Mouse (Mus musculus) MEL (cell line): ENCODE measurements around the gene Ablim1. TPM values are rescaled to one million over a fixed set of nuclear protein-coding genes. Genes with fewer than 3 reads are reported as not detected.

ENCODE experiments used
- DNase-seq: peaks from one replicate; pipeline ENCODE4 v3.0.0; 2011; ENCODE audit warnings: low read depth, low spot score
- H3K27ac ChIP-seq: 2 replicates; pipeline ENCODE4 v1.5.1; 2012; ENCODE audit warnings: low read depth, mild to moderate bottlenecking, control low read depth, low read length, moderate library complexity; ENCODE audit not compliant: control insufficient read depth
- H3K27me3 ChIP-seq, 2 experiments: fragments of 150-350 bp in 1 of 2; sonication (generic) in 1 of 2; 2 replicates each; pipeline ENCODE4 v1.6.1; 2012; ENCODE audit warnings: low read length in 2 of 2, mild to moderate bottlenecking in 2 of 2, improper control_type of control experiment in 1 of 2, moderate library complexity in 1 of 2; ENCODE audit not compliant: insufficient read depth in 2 of 2, control insufficient read depth in 1 of 2
- H3K36me3 ChIP-seq, 2 experiments: 2 replicates each; pipeline ENCODE4 v1.6.1; 2012 to 2014; ENCODE audit warnings: low read length in 2 of 2, improper control_type of control experiment in 1 of 2, inconsistent platforms in 1 of 2, mild to moderate bottlenecking in 1 of 2; ENCODE audit not compliant: insufficient read depth in 2 of 2, control insufficient read depth in 1 of 2
- H3K4me1 ChIP-seq, 2 experiments: fragments of 150-350 bp in 1 of 2; sonication (generic) in 1 of 2; 2 replicates each; pipeline ENCODE4 v1.6.1; 2012; ENCODE audit warnings: low read length in 2 of 2, improper control_type of control experiment in 1 of 2, mild to moderate bottlenecking in 1 of 2; ENCODE audit not compliant: insufficient read depth in 2 of 2, control insufficient read depth in 1 of 2
- H3K4me3 ChIP-seq, 2 experiments: fragments of 150-350 bp in 1 of 2; sonication (generic) in 1 of 2; 2 replicates each; pipeline ENCODE4 v1.5.1; 2012; ENCODE audit warnings: low read depth in 2 of 2, low read length in 2 of 2, mild to moderate bottlenecking in 2 of 2, moderate library complexity in 2 of 2, control low read depth in 1 of 2, improper control_type of control experiment in 1 of 2; ENCODE audit not compliant: control insufficient read depth in 1 of 2, insufficient read depth in 1 of 2
- H3K79me2 ChIP-seq: 2 replicates; pipeline ENCODE4 v1.6.1; 2012; ENCODE audit warnings: mild to moderate bottlenecking, low read length, moderate library complexity; ENCODE audit not compliant: control insufficient read depth, poor library complexity, insufficient read depth
- H3K9ac ChIP-seq: 2 replicates; pipeline ENCODE4 v1.6.1; 2012; ENCODE audit warnings: low read depth, mild to moderate bottlenecking, control low read depth, low read length, moderate library complexity; ENCODE audit not compliant: control insufficient read depth, poor library complexity, severe bottlenecking
- H3K9me3 ChIP-seq: fragments of 150-350 bp; sonication (generic); replicated peaks from 2 replicates; pipeline ENCODE4 v1.6.1; 2012; ENCODE audit warnings: mild to moderate bottlenecking, low read length, improper control_type of control experiment, moderate library complexity; ENCODE audit not compliant: insufficient read depth
- BHLHE40 ChIP-seq: IDR thresholded peaks from 2 replicates; pipeline ENCODE4 v1.6.1; 2012; ENCODE audit warnings: low read depth, mild to moderate bottlenecking, inconsistent platforms, low read length, improper control_type of control experiment, borderline replicate concordance
- CHD1 ChIP-seq: IDR thresholded peaks from 2 replicates; pipeline ENCODE4 v1.6.1; 2012; ENCODE audit warnings: low read depth, mild to moderate bottlenecking, inconsistent platforms, low read length, improper control_type of control experiment
- ELF1 ChIP-seq: IDR thresholded peaks from 2 replicates; pipeline ENCODE4 v1.6.1; 2014; ENCODE audit warnings: low read depth, mild to moderate bottlenecking, inconsistent platforms, low read length, improper control_type of control experiment, moderate library complexity
- EP300 ChIP-seq, 2 experiments: IDR thresholded peaks; 2 replicates each; pipeline ENCODE4 v1.6.1; 2011; ENCODE audit warnings: improper control_type of control experiment in 2 of 2, low read length in 2 of 2, low read depth in 1 of 2, mild to moderate bottlenecking in 1 of 2
- ETS1 ChIP-seq: IDR thresholded peaks from 2 replicates; pipeline ENCODE4 v1.6.1; 2012; ENCODE audit warnings: low read depth, mild to moderate bottlenecking, inconsistent platforms, low read length, improper control_type of control experiment, moderate library complexity
- HCFC1 ChIP-seq: IDR thresholded peaks from 2 replicates; pipeline ENCODE4 v1.6.1; 2012; ENCODE audit warnings: low read depth, mild to moderate bottlenecking, inconsistent platforms, low read length, improper control_type of control experiment, moderate library complexity
- JUND ChIP-seq: IDR thresholded peaks from 2 replicates; pipeline ENCODE4 v1.6.1; 2011; ENCODE audit warnings: low read depth, mild to moderate bottlenecking, improper control_type of control experiment, low read length
- KAT2A ChIP-seq: conservative IDR thresholded peaks from 2 replicates; pipeline ENCODE4 v1.6.1; 2012; ENCODE audit warnings: low read depth, low read length, improper control_type of control experiment, inconsistent platforms
- MAFK ChIP-seq: IDR thresholded peaks from 2 replicates; pipeline ENCODE4 v1.6.1; 2011; ENCODE audit warnings: low read depth, mild to moderate bottlenecking, low read length, improper control_type of control experiment, borderline replicate concordance
- MAX ChIP-seq: IDR thresholded peaks from 2 replicates; pipeline ENCODE4 v1.6.1; 2011; ENCODE audit warnings: low read length, improper control_type of control experiment
- NELFE ChIP-seq: IDR thresholded peaks from 2 replicates; pipeline ENCODE4 v1.6.1; 2011; ENCODE audit warnings: low read depth, low read length, improper control_type of control experiment
- NRF1 ChIP-seq: IDR thresholded peaks from 2 replicates; pipeline ENCODE4 v1.6.1; 2014; ENCODE audit warnings: low read depth, mild to moderate bottlenecking, inconsistent platforms, low read length, improper control_type of control experiment, moderate library complexity; ENCODE audit not compliant: poor library complexity, insufficient read depth, severe bottlenecking
- POLR2AphosphoS2 ChIP-seq: IDR thresholded peaks from 2 replicates; pipeline ENCODE4 v1.6.1; 2011; ENCODE audit warnings: low read length, improper control_type of control experiment
- POLR2AphosphoS5 ChIP-seq: IDR thresholded peaks from 2 replicates; pipeline ENCODE4 v1.6.1; 2012; ENCODE audit warnings: low read depth, borderline replicate concordance, mild to moderate bottlenecking, inconsistent platforms, low read length, moderate library complexity, mixed read lengths
- TCF12 ChIP-seq: IDR thresholded peaks from 2 replicates; pipeline ENCODE4 v1.6.1; 2014; ENCODE audit warnings: low read depth, mild to moderate bottlenecking, inconsistent platforms, low read length, improper control_type of control experiment, moderate library complexity
- ZC3H11A ChIP-seq: IDR thresholded peaks from 2 replicates; pipeline ENCODE4 v1.6.1; 2012; ENCODE audit warnings: low read depth, mild to moderate bottlenecking, inconsistent platforms, low read length, improper control_type of control experiment
- ZKSCAN1 ChIP-seq: IDR thresholded peaks from 2 replicates; pipeline ENCODE4 v1.6.1; 2012; ENCODE audit warnings: low read depth, mild to moderate bottlenecking, inconsistent platforms, low read length, improper control_type of control experiment, moderate library complexity
- ZNF384 ChIP-seq: IDR thresholded peaks from 2 replicates; pipeline ENCODE4 v1.6.1; 2012; ENCODE audit warnings: low read depth, mild to moderate bottlenecking, inconsistent platforms, low read length, improper control_type of control experiment
- polyA plus RNA-seq, 2 experiments: library from polyadenylated mRNA; stranded (reverse) in 1 of 2; unstranded in 1 of 2; fragments of >175 nt in 1 of 2; fragments of >200 nt in 1 of 2; gene quantifications; 2 replicates each; pipeline versions ENCODE4 v1.2.1 to v1.2.4; 2012; ENCODE audit warnings: low replicate concordance in 2 of 2, low read depth in 1 of 2; ENCODE audit not compliant: insufficient read length in 2 of 2, insufficient read depth in 1 of 2, missing spikeins in 1 of 2
- total RNA-seq: library from RNA; depleted of rRNA; stranded (reverse); fragments of 300-350 nt; gene quantifications from 2 replicates; pipeline ENCODE4 v1.2.3, GENCODE M21; 2012

The Ablim1 gene
- total and polyA plus RNA-seq, 3 experiments, result not detected

GRCm38 (mm10) chr19:57237534-57237933 lies 77.2 kb downstream of the Ablim1 start:
- H3K36me3 ChIP-seq, result no peaks in the 10 kb centered on the region
- no peaks in the 10 kb centered on the region for H3K4me1 ChIP-seq
- DNase-seq, result no peak
- TF ChIP-seq HCFC1 (no peak), JUND (no peak), ZC3H11A (no peak), NELFE (no peak), EP300 (IDR thresholded peaks at IDR 0.05; ENCODE audit: low read depth in 1 of 2, low read length in 2 of 2) (no peak), POLR2AphosphoS5 (no peak), KAT2A (no peak), MAFK (no peak), POLR2AphosphoS2 (no peak), ZNF384 (no peak), TCF12 (no peak), BHLHE40 (no peak), ELF1 (no peak)
- H3K79me2 ChIP-seq, result no peaks in the 10 kb centered on the region
- no peak overlapping the region for H3K9ac ChIP-seq
- H3K27me3 ChIP-seq, result peaks cover 2 to 7% of the 10 kb centered on the region in 2 experiments; a peak in 2 of 4 replicates
- H3K9me3 ChIP-seq, result no peaks in the 10 kb centered on the region
- H3K4me3 ChIP-seq, result no peak overlapping the region
- no peak overlapping the region for H3K27ac ChIP-seq

- Histone ChIP-seq H3K27ac (no peak overlapping the region), H3K27me3 (peaks cover 2 to 7% of the 10 kb centered on the region in 2 experiments; a peak in 2 of 4 replicates), H3K4me3 (no peak overlapping the region), H3K9me3 (no peaks in the 10 kb centered on the region), H3K9ac (no peak overlapping the region), H3K4me1 (no peaks in the 10 kb centered on the region), H3K79me2 (no peaks in the 10 kb centered on the region), H3K36me3 (no peaks in the 10 kb centered on the region)
- TF ChIP-seq ZKSCAN1 (no peak), NRF1 (no peak), POLR2AphosphoS5 (no peak), ETS1 (no peak), MAX (no peak), CHD1 (no peak)
- DNase-seq, result no peak
Measured at GRCm38 (mm10) chr19:57236647-57237046, 78.1 kb downstream of the Ablim1 start.
